Mouse (Mus musculus) skeletal muscle tissue, adult 2 months (tissue): Measurements from ENCODE around the gene Zbtb1.

Source experiments
- DNase-seq: peaks from one replicate; pipeline ENCODE4 v3.0.0-alpha.2; 2012; ENCODE audit warnings: low read depth, low spot score

Gene Zbtb1

GRCm38 (mm10) chr12:76369206-76369977 lies 674 bp upstream of the Zbtb1 start, which contains the start of gene Zbtb25:
Zbtb25 (minus strand) TSS chr12:76369602.
- DNase-seq, result peak; percentile 90

GRCm38 (mm10) chr12:76370831-76371571 lies 935 bp downstream of the Zbtb1 start:
- peak; percentile 66 for DNase-seq

GRCm38 (mm10) chr12:76372046-76372445 lies 2.0 kb downstream of the Zbtb1 start:
- DNase-seq, result no peak

- DNase-seq, result no peak
Measured at GRCm38 (mm10) chr12:76372881-76373818, 3.1 kb downstream of the Zbtb1 start.

- no peak for DNase-seq
Measured at GRCm38 (mm10) chr12:76373991-76374390, 3.9 kb downstream of the Zbtb1 start.

- DNase-seq, result no peak
Measured at GRCm38 (mm10) chr12:76374911-76375310, 4.8 kb downstream of the Zbtb1 start.

- DNase-seq, result no peak
Measured at GRCm38 (mm10) chr12:76375506-76375905, 5.4 kb downstream of the Zbtb1 start.

- DNase-seq, result no peak
Measured at GRCm38 (mm10) chr12:76376649-76377048, 6.6 kb downstream of the Zbtb1 start.

GRCm38 (mm10) chr12:76377059-76377458 lies 7.0 kb downstream of the Zbtb1 start:
- DNase-seq, result no peak

- DNase-seq, result no peak
Measured at GRCm38 (mm10) chr12:76377726-76378125, 7.7 kb downstream of the Zbtb1 start.

- DNase-seq, result no peak
Measured at GRCm38 (mm10) chr12:76378556-76378955, 8.5 kb downstream of the Zbtb1 start.

GRCm38 (mm10) chr12:76380151-76380550 lies 10.1 kb downstream of the Zbtb1 start:
- no peak for DNase-seq

GRCm38 (mm10) chr12:76385342-76385741 lies 15.3 kb downstream of the Zbtb1 start:
- no peak for DNase-seq

- no peak for DNase-seq
Measured at GRCm38 (mm10) chr12:76388794-76389193, 18.7 kb downstream of the Zbtb1 start.

GRCm38 (mm10) chr12:76391595-76392271 lies 21.7 kb downstream of the Zbtb1 start:
- DNase-seq, result no peak

GRCm38 (mm10) chr12:76392979-76393378 lies 22.9 kb downstream of the Zbtb1 start:
- no peak for DNase-seq

GRCm38 (mm10) chr12:76397281-76397680 lies 27.2 kb downstream of the Zbtb1 start:
- no peak for DNase-seq

- no peak for DNase-seq
Measured at GRCm38 (mm10) chr12:76401674-76402073, 31.6 kb downstream of the Zbtb1 start.

GRCm38 (mm10) chr12:76402991-76403885 lies 33.2 kb downstream of the Zbtb1 start:
- no peak for DNase-seq

- DNase-seq, result peak; percentile 99
Measured at GRCm38 (mm10) chr12:76403886-76404537, 33.9 kb downstream of the Zbtb1 start, which contains the start of gene Hspa2. Hspa2 (plus strand) TSS chr12:76404176.
